Mouse (Mus musculus) hindbrain, embryonic 15.5 days (tissue): ENCODE measurements at regions not wholly inside any gene's neighbourhood (a gene's known extent, or its start where the extent isn't known, plus 50 kb on each side); places are given as distances from the start of the nearest gene placed in this dataset.

Experiments used
- ATAC-seq: fragments of 200-750 bp; cut with Nextera tagmentation; 2 replicates; pipeline ENCODE4 v1.8.0; 2017; ENCODE audit warnings: low read depth, moderate number of reproducible peaks, moderate TSS enrichment; ENCODE audit not compliant: low FRiP score
- H3K27ac ChIP-seq: fragments of 300-500 bp; sonication (generic); replicated peaks from 2 replicates; pipeline ENCODE4 v1.5.1; 2015; ENCODE audit warnings: mild to moderate bottlenecking, inconsistent platforms
- H3K27me3 ChIP-seq: fragments of 300-500 bp; sonication (generic); 2 replicates; pipeline ENCODE4 v1.6.1; 2015; ENCODE audit warnings: control low read depth, inconsistent platforms
- H3K36me3 ChIP-seq: fragments of 300-500 bp; sonication (generic); 2 replicates; pipeline ENCODE4 v1.6.1; 2015; ENCODE audit warnings: control low read depth, inconsistent platforms
- H3K4me1 ChIP-seq: fragments of 300-500 bp; sonication (generic); replicated peaks from 2 replicates; pipeline ENCODE4 v1.6.1; 2015; ENCODE audit warnings: control low read depth, inconsistent platforms
- H3K4me2 ChIP-seq: fragments of 300-500 bp; sonication (generic); 2 replicates; pipeline ENCODE4 v1.6.1; 2015; ENCODE audit warnings: moderate library complexity, mild to moderate bottlenecking, inconsistent platforms
- H3K4me3 ChIP-seq: fragments of 300-500 bp; sonication (generic); 2 replicates; pipeline ENCODE4 v1.5.1; 2015; ENCODE audit warnings: mild to moderate bottlenecking, inconsistent platforms
- H3K9ac ChIP-seq: fragments of 300-500 bp; sonication (generic); 2 replicates; pipeline ENCODE4 v1.6.1; 2015; ENCODE audit warnings: inconsistent platforms
- H3K9me3 ChIP-seq: fragments of 300-500 bp; sonication (generic); 2 replicates; pipeline ENCODE4 v1.6.1; 2016; ENCODE audit warnings: control low read depth, inconsistent platforms
- WGBS: fragments of 180-500 bp; shearing (Covaris S2); methylation state at CpG from one replicate; pipeline ENCODE4 v1.1.7; 2015; 5-methylcytosine and 5-hydroxymethylcytosine counted together

DNA sequence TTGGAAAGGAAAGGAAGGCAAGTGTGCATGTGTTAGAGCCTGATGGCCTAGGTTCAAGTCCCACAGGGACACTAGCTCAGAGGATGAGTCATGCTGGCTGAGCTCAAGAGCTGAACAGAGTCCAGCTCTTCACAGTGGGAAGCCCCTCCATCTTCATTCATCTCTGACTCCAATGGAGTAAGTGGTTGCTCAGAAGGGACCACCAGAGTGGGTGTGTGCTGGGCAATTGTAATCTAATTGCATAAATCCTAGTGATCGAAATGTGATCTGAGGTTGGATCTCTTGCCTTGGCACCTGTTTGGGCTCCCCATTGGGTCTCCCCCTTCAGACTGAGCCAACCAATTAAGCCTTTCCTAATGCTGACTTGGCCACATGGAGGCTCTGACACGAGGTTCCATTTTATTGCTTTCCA lies 359.5 kb downstream of the Rab28 start:
- Histone ChIP-seq H3K9me3 (no peaks in the 10 kb centered on the region), H3K36me3 (no peaks in the 10 kb centered on the region), H3K27me3 (no peaks in the 10 kb centered on the region), H3K4me3 (no peak overlapping the region), H3K9ac (no peak overlapping the region), H3K4me1 (no peaks in the 10 kb centered on the region), H3K27ac (no peak overlapping the region), H3K4me2 (no peak overlapping the region)
- WGBS, result 66% methylated on average over 2 of the region's 2 CpGs
- ATAC-seq, result no peak

DNA sequence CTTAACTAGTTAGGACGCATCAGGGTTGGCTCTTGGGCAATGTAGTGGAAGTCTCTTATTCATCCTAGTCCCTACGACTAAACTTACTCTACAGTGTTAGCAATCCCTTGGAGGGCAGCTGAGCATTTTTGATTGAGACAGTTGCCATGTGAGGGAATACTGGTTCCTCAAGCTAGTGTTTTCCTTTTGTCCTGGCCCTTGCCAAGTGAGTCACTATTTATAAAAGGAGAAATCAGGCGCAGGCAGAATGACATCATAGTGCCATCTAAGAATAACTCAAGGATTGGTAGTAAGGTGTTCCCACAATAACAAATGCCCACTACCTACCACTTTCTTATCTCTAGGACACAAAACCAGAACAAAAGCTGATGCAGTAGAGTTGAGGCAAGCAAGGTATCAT lies 360.5 kb downstream of the Rab28 start:
- Histone ChIP-seq H3K4me2 (no peak overlapping the region), H3K4me1 (no peaks in the 10 kb centered on the region), H3K9me3 (no peaks in the 10 kb centered on the region), H3K36me3 (no peaks in the 10 kb centered on the region), H3K9ac (no peak overlapping the region), H3K4me3 (no peak overlapping the region), H3K27me3 (no peaks in the 10 kb centered on the region), H3K27ac (no peak overlapping the region)
- WGBS, result 83% methylated on average over 3 of the region's 3 CpGs
- ATAC-seq, result no peak

GRCm38 (mm10) chr5:41340581-41340980 lies 367.4 kb downstream of the Rab28 start:
- WGBS, result 93% methylated on average over 1 of the region's 1 CpGs
- no peak for ATAC-seq

DNA sequence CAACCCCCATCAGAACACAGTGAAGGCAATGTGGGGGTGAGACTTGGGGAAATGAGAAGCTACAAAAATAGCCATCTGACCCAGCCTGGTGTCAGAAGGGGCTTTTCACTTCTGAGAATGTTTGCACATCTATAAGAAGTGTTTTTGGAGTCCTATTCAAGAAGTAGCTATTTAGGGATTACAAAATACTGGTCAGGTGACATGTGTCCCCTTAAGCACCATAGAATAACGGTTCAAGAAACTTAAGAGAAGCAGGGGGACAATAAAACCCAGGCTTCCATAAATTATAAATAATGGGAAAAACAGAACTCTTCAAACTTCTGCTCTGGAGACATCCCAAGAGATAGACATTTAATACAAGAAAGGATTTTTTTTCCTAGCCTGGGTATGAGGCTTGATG lies 411.5 kb downstream of the Rab28 start:
- H3K36me3 ChIP-seq, result no peaks in the 10 kb centered on the region
- no peaks in the 10 kb centered on the region for H3K4me1 ChIP-seq
- 68% methylated on average over 1 of the region's 1 CpGs for WGBS
- H3K9ac ChIP-seq, result no peak overlapping the region
- no peak for ATAC-seq
- no peaks in the 10 kb centered on the region for H3K9me3 ChIP-seq
- H3K4me3 ChIP-seq, result no peak overlapping the region
- no peaks in the 10 kb centered on the region for H3K27me3 ChIP-seq
- no peak overlapping the region for H3K4me2 ChIP-seq
- no peak overlapping the region for H3K27ac ChIP-seq

More at GRCm38 (mm10) chr5:41340581-41340980, 367.4 kb downstream of the Rab28 start:
- Histone ChIP-seq H3K9ac (no peak overlapping the region), H3K36me3 (no peaks in the 10 kb centered on the region), H3K27me3 (no peaks in the 10 kb centered on the region), H3K4me1 (no peaks in the 10 kb centered on the region), H3K27ac (no peak overlapping the region), H3K4me2 (no peak overlapping the region), H3K4me3 (no peak overlapping the region), H3K9me3 (no peaks in the 10 kb centered on the region)

- Histone ChIP-seq H3K9me3 (no peaks in the 10 kb centered on the region), H3K4me2 (no peak overlapping the region), H3K27ac (no peak overlapping the region), H3K4me1 (no peaks in the 10 kb centered on the region), H3K27me3 (no peaks in the 10 kb centered on the region), H3K4me3 (no peak overlapping the region), H3K36me3 (no peaks in the 10 kb centered on the region), H3K9ac (no peak overlapping the region)
- no peak for ATAC-seq
Measured at GRCm38 (mm10) chr5:41266731-41267130, 441.2 kb downstream of the Rab28 start.

DNA sequence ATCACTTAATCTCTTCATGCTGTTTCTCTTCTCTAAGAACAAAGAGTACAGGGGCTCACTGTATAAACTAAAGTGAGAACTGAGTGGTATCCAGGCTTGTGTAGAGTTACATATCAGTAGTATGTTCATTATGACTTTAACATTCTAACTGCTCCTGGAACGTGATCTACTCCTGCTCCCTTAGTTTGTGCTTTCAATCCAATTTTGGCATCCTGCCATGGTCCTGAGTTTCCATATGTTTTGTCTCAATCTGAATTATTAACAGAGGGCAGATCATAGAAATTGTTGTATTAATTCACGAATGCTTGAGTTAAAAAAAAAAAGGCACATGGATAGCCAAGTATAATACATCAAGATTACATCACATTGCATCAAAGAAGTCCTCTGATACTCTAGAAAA lies 441.6 kb downstream of the Rab28 start:
- H3K9me3 ChIP-seq, result no peaks in the 10 kb centered on the region
- ATAC-seq, result no peak
- no peak overlapping the region for H3K4me3 ChIP-seq
- no peak overlapping the region for H3K9ac ChIP-seq
- H3K4me2 ChIP-seq, result no peak overlapping the region
- 57% methylated on average over 2 of the region's 2 CpGs for WGBS
- H3K36me3 ChIP-seq, result no peaks in the 10 kb centered on the region
- H3K4me1 ChIP-seq, result no peaks in the 10 kb centered on the region
- no peak overlapping the region for H3K27ac ChIP-seq
- H3K27me3 ChIP-seq, result no peaks in the 10 kb centered on the region

- H3K9me3 ChIP-seq, result no peaks in the 10 kb centered on the region
- H3K27me3 ChIP-seq, result no peaks in the 10 kb centered on the region
- H3K4me1 ChIP-seq, result no peaks in the 10 kb centered on the region
- H3K4me3 ChIP-seq, result no peak overlapping the region
- no peak overlapping the region for H3K27ac ChIP-seq
- no peak overlapping the region for H3K9ac ChIP-seq
- WGBS, result 77% methylated on average over 5 of the region's 5 CpGs
- ATAC-seq, result no peak
- H3K4me2 ChIP-seq, result no peak overlapping the region
- no peaks in the 10 kb centered on the region for H3K36me3 ChIP-seq
Measured at GRCm38 (mm10) chr5:41261654-41262237, 446.2 kb downstream of the Rab28 start.
